Mouse (Mus musculus) heart, postnatal 36 days (tissue): ENCODE results near the gene Ctnnbip1. TPM values are rescaled to one million over a fixed set of nuclear protein-coding genes. Genes with fewer than 3 reads are reported as not detected.

Source experiments
- DNase-seq, 2 experiments: peaks; one replicate each; pipeline ENCODE4 v3.0.0; 2021 to 2022
- intact Hi-C: fragments of 180-260 bp; cut with DNase I; formaldehyde crosslinking; loops from one replicate; pipeline ENCODE4 v1.15.1; 2025
- total RNA-seq, 2 experiments: library from RNA; stranded (reverse); gene quantifications; 2 replicates each; pipeline ENCODE4 v1.2.3; 2021

Gene Ctnnbip1
- 10 to 100 TPM; 29.9 to 33.3 TPM for total RNA-seq

DNA sequence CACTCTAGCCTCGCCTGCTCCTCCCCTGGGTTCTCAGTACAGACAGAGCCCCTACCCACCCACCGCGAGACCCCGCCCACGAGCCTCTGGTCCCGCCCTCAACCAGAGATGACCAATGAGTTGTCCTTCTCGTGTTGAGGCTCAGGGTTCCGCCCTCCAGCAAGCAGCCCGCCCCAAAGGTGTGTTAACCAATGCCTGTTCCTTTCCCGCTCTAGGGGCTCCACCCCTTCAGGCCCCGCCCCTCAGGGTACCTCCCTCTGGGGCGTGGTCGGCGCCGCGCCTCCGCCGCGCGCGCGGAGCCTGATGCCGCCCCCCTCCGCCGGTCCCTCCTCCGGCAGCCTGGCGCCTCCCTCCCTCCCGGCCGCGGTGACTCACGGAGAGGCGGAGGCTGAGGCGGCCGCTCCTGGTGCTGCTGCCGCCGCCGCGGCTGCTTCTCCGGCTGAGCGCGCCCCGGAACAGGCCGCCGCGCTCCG is at the start of gene Ctnnbip1:
TSS of gene Ctnnbip1 (plus strand) at position 369 of the 473 bp plus-strand sequence.
- intact Hi-C loops = loop anchor here (2.0 kb wide), 1 partner anchor 33 kb away; the partner anchor contains the start of genes Lzic and Nmnat1
- DNase-seq = peak; percentile 96

DNA sequence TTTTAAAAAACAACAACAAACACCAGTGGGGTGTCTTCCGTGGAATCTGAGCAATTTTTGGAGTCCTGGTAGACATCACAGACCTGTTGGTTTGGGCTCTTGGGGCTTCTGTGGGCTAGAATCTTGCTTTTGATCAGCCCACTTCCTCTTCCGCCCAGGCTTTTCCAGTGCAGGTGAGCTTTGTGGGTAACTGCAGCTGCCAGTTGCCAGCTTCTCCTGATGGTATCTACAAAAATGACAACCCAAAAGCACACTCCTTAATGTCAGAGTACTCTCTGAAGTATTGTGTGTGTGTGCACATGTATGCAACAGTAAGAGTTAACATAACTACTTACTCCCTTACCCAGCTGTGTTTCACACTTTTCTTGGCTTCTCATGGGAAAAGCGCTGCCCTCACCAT is 48.5 kb upstream of the Ctnnbip1 start:
- intact Hi-C loops = no loop called here
- no peak for DNase-seq

DNA sequence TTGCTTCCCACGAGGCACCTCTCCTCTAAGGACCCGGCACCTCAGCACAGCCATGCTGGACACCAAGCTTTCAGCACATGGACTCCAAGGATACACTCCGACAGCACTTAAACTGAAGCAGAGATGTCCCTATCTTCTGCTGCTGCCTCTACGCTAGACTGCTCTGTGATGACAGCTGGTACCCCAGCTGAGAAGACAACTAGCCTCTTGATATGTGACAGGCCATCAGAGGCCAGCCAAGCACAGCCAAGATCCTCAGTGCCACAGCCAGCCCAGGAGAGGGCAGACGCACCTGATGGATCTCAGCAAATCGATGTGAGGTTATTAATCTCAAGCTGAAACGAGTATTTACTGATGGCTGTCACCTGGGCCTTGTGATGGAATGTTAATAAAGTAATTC is 42.9 kb upstream of the Ctnnbip1 start:
- DNase-seq = no peak
- intact Hi-C loops = no loop called here

DNA sequence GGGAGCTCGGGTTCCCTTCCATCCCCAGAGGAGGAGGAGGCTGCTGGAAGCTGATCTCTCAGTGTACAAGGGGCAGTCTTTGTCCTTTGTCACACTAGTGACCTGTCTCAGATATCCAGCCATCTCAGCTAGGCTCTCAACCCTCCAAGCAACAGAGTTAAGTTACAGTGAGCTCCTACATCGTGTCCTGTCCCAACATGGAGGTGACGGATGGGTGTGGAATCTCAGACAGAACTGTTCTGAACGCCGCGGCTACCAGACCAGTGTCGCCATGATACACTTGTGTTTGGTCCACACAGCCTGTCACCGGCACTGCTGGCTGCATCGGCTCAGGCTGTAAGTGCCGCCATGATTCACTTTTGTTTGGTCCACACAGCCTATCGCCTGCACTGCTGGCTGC is 41.0 kb upstream of the Ctnnbip1 start, which contains the start of gene Tmem274:
TSS of gene Tmem274 (plus strand) at position 301 of the 400 bp plus-strand sequence.
- no peak for DNase-seq
- intact Hi-C loops = no loop called here

DNA sequence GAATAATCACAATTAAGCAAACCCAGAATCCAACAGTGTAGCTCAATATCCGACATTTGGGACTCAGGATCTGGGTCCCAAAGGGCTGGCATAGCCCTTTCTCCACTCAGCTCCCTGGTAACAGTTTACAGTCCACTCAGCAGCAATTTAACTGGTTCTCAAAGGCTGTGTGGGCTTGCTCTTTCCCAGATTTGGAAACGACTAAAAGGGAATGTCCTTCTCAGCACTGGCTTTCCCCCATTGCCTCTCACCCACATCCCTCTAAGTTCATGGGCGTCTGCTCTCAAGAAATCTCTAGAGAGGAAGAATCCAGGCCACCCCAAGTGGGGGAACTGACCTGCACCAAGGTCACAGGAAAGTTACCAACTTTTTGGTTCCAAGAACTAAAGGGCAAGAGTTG is 33.5 kb upstream of the Ctnnbip1 start:
- intact Hi-C loops = loop anchor here (2.0 kb wide), 1 partner anchor 34 kb away; the partner anchor contains the start of gene Ctnnbip1

DNA sequence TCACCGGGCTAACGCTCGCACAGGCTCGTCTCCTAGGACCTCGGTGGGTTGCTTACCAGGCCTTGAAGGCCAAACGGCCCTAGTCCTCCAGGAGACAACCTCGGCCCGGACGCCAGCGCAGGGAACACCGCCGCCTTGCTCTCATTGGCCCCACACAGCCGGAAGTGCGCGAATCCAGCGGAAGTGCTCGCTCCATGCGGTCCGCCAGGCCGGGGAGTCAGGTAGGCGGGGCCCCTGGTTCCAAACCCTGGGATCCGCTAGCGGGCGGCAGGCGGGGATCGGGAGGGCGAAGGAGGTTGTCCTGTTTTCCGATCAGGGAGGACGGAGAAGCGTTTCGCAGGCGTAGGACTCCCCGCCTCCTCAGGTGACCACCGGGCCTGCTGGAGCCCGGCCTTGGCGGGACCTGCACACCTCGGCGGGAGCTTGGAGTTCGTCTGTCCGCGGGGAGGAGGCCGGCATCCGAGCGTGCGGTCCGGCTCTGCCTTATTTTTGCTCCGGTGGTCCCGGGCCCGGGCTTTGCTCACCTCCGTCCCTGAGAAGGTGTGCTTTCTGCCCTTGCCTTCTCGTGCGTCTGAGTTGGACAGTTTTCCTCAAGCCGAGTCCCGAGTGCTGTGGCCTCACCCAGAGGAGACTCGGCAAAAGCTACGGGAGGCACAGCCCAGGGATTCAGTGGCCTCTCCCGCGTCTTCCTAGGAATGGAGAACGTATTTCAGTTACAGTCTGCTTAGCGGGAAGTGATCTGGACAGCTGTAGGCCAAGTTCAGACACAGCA is 32.8 kb upstream of the Ctnnbip1 start, which contains the start of the genes Nmnat1 and Lzic:
TSS of gene Nmnat1 (minus strand) at position 150 of the 772 bp plus-strand sequence.
TSS of gene Lzic (plus strand) at position 177 of the 772 bp plus-strand sequence.
- intact Hi-C loops = loop anchor here (1.0 to 5.0 kb wide), 4 partner anchors 34 to 138 kb away; partner anchors contain the start of gene Ctnnbip1
- DNase-seq = peak; percentile 92 to 94

More for the DNA sequence above, 33.5 kb upstream of the Ctnnbip1 start:
- no peak for DNase-seq

DNA sequence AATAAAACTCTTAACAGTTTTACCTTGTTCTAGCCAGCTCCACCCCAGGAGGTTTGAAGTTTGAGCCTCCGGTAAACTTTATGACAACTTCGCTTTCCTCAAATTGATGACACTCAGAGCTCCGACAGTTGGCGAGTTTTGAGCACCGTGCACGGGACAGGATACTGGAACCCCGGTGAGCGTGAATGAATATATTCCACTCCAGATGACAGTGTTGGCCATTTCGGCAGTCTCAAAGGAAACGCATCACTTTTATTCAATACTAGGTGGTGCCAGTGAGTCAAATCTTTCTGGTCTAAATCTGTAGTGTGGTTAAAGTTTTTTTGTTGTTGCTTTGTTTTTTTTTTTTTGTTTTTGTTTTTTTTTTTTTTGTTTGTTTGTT is 32.2 kb upstream of the Ctnnbip1 start:
- peak; percentile 30 to 41 for DNase-seq
- intact Hi-C loops = loop anchor here (1.0 to 5.0 kb wide), 5 partner anchors 31 to 139 kb away; partner anchors contain the start of genes Ctnnbip1 and Rbp7

DNA sequence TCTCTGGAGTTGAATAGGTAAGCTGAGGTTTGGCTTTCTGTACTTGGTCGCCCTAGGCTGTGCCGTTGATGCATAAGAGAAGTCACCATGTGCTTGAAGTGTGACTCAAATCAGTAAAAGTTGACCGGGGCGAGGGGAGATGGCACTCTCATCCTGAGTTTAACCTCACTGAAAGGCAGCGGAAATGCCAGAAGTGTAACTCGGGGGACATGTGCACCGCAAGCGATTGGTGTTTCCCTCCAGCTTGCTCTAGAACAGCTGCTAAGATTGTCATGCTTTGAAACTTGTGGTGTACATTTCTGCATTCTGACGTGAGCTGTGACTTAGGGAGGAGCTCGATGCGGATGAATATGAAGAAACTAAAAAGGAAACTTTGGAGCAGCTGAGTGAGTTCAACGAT is 30.3 kb upstream of the Ctnnbip1 start:
- DNase-seq = no peak
- intact Hi-C loops = loop anchor here (2.0 to 5.0 kb wide), 2 partner anchors 33 to 140 kb away; partner anchors contain the start of gene Rbp7

DNA sequence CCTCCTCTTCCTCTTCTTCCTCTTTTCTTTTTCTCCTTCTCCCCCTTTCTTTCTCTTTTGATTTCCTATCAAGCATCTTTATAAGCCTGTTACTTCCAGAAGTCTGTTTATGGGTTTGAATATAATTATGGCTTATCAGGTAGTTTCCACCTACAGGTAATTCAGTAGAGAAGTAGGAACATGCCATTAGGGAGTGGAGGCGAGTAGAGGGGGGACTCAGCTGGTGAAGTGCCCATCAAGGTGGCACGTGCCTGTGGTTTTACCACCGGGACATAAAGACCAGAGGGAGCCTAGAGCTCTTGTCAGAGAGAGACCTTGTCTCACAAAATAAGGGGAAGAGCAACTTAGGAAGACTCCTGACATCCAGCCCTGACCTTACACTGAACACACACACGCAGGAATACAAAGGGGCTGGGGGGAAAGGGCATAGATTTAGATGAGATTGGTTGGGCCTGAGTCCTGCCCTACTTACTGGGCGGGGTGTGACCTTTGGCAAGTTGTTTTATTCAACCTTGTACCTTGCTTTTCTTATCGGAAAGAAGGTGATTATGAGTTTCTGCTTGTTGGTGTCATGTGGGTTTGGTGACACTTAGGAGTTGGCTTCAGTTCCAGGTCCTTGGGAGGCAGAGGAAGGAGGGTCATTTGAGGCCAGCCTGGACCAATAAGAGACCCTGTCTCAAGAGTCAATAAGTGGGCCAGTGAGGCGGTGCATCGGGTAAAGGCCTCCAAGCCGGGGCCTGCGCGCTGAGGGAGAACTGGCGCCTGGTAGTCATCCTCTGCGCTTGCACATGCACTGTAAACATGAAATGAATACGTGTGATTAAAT is 28.4 kb upstream of the Ctnnbip1 start:
- peak; percentile 44 to 45 for DNase-seq
- intact Hi-C loops = loop anchor here (5.0 kb wide), 1 partner anchor 142 kb away; no protein-coding TSS in a partner anchor

DNA sequence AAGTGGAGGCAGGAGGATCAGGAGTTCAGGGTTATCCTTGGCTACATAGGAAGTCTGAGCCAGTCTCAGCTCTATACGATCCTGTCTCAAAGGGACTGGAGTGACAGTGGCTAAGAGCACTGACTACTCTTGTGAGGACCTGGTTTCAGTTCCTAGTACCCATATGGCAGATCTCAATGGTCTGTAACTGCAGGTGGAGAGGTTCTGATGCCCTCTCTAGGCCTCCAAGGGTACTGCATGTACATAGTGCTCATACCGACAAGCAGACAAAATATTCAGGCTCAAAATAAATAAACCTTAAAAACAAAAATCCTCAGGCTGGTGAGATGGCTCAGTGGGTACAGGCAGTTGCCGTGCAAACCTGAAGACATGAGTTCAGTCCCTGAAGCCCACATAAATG is 26.9 kb upstream of the Ctnnbip1 start:
- intact Hi-C loops = no loop called here
- DNase-seq = no peak

DNA sequence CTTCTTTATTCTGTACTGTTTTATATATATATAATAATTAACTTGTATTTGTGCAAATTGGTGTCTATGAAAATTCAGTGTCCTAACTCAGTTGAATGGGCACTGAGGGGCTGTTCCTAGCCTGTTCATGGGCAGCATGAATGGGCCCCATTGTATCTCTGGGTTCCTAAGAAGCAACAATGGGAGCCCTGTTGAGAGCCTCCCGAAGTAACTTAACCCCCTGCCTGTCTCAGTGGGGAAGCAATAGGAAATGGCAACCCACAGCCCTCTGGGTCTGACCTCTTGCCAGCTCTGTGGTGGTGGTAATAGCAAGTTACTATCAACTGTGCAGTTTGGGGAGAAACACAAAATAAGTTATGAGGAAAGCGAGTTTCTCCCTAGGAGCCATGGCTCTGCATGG is 21.4 kb upstream of the Ctnnbip1 start:
- no peak for DNase-seq
- intact Hi-C loops = no loop called here

DNA sequence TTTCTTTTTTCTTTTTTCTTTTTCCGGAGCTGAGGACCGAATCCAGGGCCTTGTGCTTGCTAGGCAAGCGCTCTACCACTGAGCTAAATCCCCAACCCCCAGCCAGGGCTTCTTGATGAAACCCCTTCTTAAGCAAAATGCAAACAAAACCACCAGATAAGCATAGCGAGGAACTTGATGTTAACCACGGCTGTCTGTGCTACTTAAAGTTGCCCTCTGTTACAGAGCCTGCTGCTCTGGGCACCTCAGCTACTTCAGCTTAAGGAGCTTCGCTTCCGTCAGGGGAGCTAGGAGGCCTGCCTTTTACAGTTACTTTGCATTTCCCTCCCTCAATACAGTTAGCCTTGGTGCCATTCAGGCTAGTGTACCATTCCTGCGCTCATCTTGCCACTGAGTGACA is 19.1 kb upstream of the Ctnnbip1 start:
- DNase-seq = no peak
- intact Hi-C loops = no loop called here

DNA sequence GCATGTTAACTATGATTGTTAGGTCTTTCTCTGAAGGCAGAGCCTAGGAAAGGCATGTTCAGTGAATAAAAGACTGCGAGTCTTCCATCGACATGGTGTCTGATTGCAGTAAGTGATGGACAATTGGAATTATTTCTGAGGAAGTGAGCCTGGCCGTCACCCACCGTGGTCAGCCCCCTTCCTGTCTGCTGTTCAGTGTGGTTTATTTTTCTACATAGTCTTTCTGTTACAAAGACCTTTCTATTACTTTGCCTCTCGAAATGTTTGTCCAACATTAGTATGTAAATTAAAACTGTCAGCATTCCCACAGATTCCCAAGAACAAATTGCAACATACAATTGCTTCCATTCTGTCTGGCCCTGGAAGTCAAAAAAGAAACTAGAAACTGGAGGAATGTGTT is 18.2 kb upstream of the Ctnnbip1 start:
- no peak for DNase-seq
- intact Hi-C loops = no loop called here

DNA sequence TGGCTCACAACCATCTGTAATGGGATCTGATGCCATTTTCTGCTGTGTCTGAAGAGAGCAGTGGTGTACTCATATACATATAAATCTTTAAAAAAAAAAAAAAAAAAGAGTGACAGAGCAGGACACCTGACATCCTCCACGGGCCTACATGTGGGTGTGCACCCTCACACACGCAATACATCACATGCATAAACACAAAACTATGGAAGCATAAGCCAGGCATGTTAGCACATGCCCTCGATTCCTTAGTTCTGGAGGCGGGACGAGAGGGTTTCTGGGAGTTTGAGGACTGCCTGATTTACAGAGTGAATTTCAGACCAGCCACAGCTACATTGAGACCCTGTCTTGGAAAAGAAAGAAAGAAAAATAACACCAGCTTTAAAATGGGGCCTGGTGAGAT is 13.7 kb upstream of the Ctnnbip1 start:
- intact Hi-C loops = no loop called here
- DNase-seq = no peak

DNA sequence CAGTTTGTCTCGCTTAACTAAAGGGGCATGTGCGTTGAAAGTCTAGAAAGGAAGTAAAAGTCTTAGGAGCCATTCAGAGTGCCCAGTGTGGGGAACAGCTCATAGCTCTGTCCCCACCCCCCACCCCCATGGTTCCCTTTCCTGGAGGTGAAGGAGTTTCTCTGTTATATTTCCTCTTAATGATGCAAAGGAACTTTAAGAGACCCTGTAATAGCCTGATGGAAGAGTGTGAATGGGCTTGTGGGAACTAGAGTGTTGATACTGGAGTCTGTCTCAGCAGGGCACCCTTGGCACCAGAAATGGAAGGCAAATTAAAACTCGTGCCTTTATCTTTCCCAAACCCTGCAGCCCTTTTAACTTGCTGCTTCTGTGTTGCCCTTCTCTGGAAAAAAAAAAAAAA is 13.2 kb upstream of the Ctnnbip1 start:
- DNase-seq = no peak
- intact Hi-C loops = no loop called here

DNA sequence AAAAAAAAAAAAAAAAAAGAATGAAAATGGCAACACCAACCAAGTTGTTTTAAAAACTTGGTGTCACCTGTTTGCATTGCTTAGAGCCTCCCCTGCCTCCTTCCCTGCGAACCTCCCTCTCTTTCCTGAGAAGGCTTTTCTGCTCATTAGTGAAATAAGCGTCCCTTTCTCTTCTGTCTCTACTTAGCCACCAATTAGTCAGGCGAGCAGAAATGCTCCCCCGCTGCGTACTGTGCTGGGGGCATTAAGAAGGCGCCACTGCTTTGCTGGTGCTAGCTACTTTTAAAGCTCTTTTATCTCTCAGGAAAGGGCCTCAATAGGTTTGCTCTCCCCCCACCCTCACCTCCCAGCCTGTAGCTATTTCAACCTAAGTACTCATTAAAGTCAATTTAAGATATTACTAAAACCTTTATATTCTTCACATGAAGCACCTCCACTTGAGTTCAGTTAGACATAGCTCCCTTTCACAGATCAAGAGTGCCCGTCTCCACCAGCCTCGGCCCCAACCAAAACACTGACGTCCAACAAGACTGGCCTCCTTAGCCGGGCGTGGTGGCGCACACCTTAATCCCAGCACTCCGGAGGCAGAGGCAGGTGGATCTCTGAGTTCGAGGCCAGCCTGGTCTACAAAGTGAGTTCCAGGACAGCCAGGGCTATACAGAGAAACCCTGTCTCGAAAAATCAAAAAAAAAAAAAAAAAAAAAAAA is 12.6 kb upstream of the Ctnnbip1 start:
- DNase-seq = no peak
- intact Hi-C loops = no loop called here

DNA sequence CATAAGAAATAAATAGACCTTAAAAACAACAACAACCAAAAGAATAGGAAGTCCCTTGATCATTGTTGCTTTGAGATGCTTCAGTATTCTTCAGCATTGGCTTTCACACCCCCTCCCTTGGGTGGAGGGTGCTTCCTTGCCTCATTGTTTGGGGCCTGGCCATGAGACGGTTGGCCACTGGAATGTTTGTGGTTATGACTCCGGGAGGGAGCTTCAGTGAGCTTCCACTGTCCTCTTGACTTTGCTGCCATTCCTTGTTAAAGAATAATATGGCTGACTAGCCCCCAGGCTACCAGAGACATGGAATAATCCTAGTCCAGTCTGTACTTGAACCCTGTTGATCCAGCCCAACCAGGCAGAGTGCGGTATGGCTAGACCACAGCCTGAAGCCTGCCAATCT is 11.1 kb upstream of the Ctnnbip1 start:
- DNase-seq = no peak
- intact Hi-C loops = no loop called here

DNA sequence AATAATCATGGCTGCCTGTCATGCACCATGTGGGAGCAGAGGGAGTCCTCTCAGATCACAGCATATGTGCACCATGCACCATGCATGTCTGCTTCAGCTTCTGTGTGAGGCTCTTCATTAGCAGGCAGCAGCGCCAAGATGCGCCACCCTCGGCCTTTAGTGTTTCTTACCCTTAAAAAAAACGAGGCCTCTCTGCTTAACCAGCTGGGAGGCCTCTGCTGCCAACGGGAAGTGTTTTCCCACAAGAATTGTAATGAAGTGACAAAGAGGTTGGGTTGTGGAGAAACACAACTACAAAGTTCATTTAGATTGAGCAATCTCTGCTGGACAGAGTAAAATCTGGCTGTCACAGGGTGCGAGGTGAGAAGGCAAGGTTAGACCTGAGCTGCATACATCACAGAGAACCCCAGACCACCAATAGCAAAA is 6.8 kb upstream of the Ctnnbip1 start:
- intact Hi-C loops = no loop called here
- no peak for DNase-seq

DNA sequence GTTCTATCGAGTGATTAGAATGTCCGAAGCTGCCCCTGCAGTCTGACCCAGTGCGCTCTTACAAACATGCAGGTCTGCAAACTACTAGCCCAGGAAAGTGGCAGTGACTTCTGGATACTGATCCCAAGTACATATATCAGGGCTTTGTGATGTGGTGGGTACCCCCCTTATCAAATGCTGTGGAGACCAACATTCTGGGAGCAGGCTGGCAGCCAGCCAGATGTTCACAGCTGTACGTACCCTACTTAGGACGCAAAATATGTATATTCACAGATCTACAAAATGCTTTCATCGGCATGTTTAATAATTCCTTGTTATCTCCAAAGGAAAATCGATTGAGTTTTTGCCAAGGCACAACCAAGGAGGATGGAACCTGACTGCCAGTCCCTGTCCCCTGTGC is 6.0 kb upstream of the Ctnnbip1 start:
- no peak for DNase-seq
- intact Hi-C loops = no loop called here

DNA sequence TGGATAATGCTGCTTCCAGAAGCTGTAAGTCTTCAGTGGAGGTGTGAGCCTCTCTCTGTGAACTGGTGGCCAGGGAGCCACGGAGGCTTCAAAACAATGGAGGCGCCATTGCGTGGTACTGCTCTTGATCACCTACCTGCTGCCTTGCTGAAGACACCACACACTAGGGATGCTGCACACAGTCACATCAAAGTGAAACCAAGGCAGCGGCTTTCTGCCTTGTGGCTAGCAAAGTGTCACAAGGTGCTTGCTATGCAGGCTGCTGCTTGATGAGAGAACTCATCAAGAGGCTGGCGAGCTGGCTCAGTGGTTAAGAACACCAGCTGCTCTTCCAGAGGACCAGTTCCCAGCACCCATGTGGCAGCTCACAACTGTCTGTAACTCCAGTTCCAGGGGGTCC is 2.3 kb upstream of the Ctnnbip1 start:
- DNase-seq = no peak
- intact Hi-C loops = no loop called here
